Mouse (Mus musculus): Measurements from ENCODE around the gene Lingo1. TPM values are rescaled to one million over a fixed set of nuclear protein-coding genes. Genes with fewer than 3 reads are reported as not detected.

Gene Lingo1
- total and polyA plus RNA-seq, 3 experiments = not detected

DNA sequence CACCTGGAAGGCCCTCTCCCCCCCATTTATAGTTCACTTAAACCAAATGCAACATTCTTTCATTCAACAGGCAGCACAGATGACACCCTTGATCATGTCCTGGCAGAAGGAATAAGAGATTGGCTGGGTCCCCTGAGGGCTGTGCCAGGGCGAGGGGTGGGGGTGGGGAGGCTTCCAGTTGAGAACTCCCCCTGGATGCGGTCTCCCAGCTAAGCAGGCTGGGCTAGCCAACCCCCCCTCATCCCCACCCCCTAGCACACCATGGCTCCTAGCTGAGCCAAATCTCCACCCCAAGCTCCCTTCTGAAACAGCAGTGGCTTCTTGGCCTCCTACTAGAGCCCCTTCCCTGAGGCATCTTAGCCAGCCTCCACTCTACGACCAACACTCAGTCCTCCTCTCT lies 133.9 kb downstream of the Lingo1 start:
- dilution Hi-C loops (cut with MboI; ENCODE audit: extremely low pct_ligation_motif_present, extremely low pct_unique_long_range_greater_than_20kb, low sequenced_read_pairs) (no loop called here), in situ Hi-C loops (cut with MboI; ENCODE audit: low pct_ligation_motif_present, low pct_unique_long_range_greater_than_20kb, low sequenced_read_pairs) (no loop called here)

GRCm38 (mm10) chr9:56661217-56661840 lies 134.9 kb downstream of the Lingo1 start:
- TF ChIP-seq BHLHE40 (IDR thresholded peaks at IDR 0.05; ENCODE audit: low read depth, low read length) = no peak
- no peak for TF ChIP-seq MEF2A (IDR thresholded peaks at IDR 0.05; ENCODE audit: borderline replicate concordance, low read depth, low read length)
- TF ChIP-seq RCOR1 (conservative IDR thresholded peaks at IDR 0.05; ENCODE audit: low read depth, low read length) = no peak
- TF ChIP-seq TCF12 (IDR thresholded peaks at IDR 0.05; ENCODE audit: low read depth, low read length) = no peak
- no peak for TF ChIP-seq UBTF (IDR thresholded peaks at IDR 0.05; ENCODE audit: low read depth, low read length)
- no peak for TF ChIP-seq HCFC1 (IDR thresholded peaks at IDR 0.05; ENCODE audit: low read depth, low read length)
- no peak for TF ChIP-seq USF2 (conservative IDR thresholded peaks at IDR 0.05; ENCODE audit: low read depth, low read length)
- TF ChIP-seq MYC (IDR thresholded peaks at IDR 0.05; ENCODE audit: low read depth, low read length) = no peak
- no peak for TF ChIP-seq JUND (conservative IDR thresholded peaks at IDR 0.05; ENCODE audit: low read depth, low read length)
- TF ChIP-seq ETS1 (conservative IDR thresholded peaks at IDR 0.05; ENCODE audit: low read depth, low read length) = no peak
- TF ChIP-seq CHD1 (IDR thresholded peaks at IDR 0.05; ENCODE audit: low read depth, low read length) = no peak
- no peak for TF ChIP-seq ZKSCAN1 (IDR thresholded peaks at IDR 0.05; ENCODE audit: borderline replicate concordance, low read depth, low read length)
- TF ChIP-seq RAD21 (IDR thresholded peaks at IDR 0.05; ENCODE audit: low read depth, low read length) = no peak
- no peak for TF ChIP-seq NRF1 (IDR thresholded peaks at IDR 0.05; ENCODE audit: low read depth, low read length)
- TF ChIP-seq GABPA (IDR thresholded peaks at IDR 0.05; ENCODE audit: insufficient replicate concordance, low read depth, low read length) = no peak
- no peak for TF ChIP-seq PAX5 (IDR thresholded peaks at IDR 0.05; ENCODE audit: low read length)
- TF ChIP-seq USF1 (IDR thresholded peaks at IDR 0.05; ENCODE audit: low read depth, low read length) = no peak
- no peak for TF ChIP-seq POLR2AphosphoS2 (IDR thresholded peaks at IDR 0.05; ENCODE audit: low read depth, low read length)
- Histone ChIP-seq H3K79me2 (replicated peaks; ENCODE audit: control insufficient read depth, extremely low read depth, insufficient read depth, poor library complexity, severe bottlenecking) (no peaks in the 10 kb centered on the region), H3K9ac (ENCODE audit: insufficient read depth, low read depth) (no peak overlapping the region), H3K4me1 (ENCODE audit: control insufficient read depth in 1 of 2, insufficient read depth in 2 of 2) (no peaks in the 10 kb centered on the region), H3K4me3 (replicated peaks in 1 of 3; ENCODE audit: low read depth in 2 of 3, low read length in 2 of 3, poor library complexity in 1 of 3) (no peak overlapping the region), H3K4me2 (ENCODE audit: insufficient read depth, low read depth, poor library complexity, severe bottlenecking) (no peak overlapping the region), H3K36me3 (replicated peaks in 1 of 2; ENCODE audit: control insufficient read depth in 1 of 2, insufficient read depth in 1 of 2, low read length in 1 of 2) (no peaks in the 10 kb centered on the region), H3K27me3 (replicated peaks) (peaks cover 99% of the 10 kb centered on the region), H3K27ac (ENCODE audit: insufficient read depth, low read depth) (no peak overlapping the region), H3K9me3 (replicated peaks; ENCODE audit: low read length) (no peaks in the 10 kb centered on the region)
- dilution Hi-C loops (cut with MboI; ENCODE audit: extremely low pct_ligation_motif_present, extremely low pct_unique_long_range_greater_than_20kb, low sequenced_read_pairs) (no loop called here), in situ Hi-C loops (cut with MboI; ENCODE audit: low pct_ligation_motif_present, low pct_unique_long_range_greater_than_20kb, low sequenced_read_pairs) (no loop called here)
- DNase-seq (ENCODE audit: extremely low read depth) = no peak

More for the DNA sequence above, 133.9 kb downstream of the Lingo1 start:
- Histone ChIP-seq H3K27ac (ENCODE audit: insufficient read depth, low read depth) (no peak overlapping the region), H3K4me3 (replicated peaks in 1 of 3; ENCODE audit: low read depth in 2 of 3, low read length in 2 of 3, poor library complexity in 1 of 3) (no peak overlapping the region), H3K4me2 (ENCODE audit: insufficient read depth, low read depth, poor library complexity, severe bottlenecking) (no peak overlapping the region), H3K27me3 (replicated peaks) (peaks cover 98% of the 10 kb centered on the region), H3K9me3 (replicated peaks; ENCODE audit: low read length) (no peaks in the 10 kb centered on the region), H3K79me2 (replicated peaks; ENCODE audit: control insufficient read depth, extremely low read depth, insufficient read depth, poor library complexity, severe bottlenecking) (no peaks in the 10 kb centered on the region), H3K4me1 (ENCODE audit: control insufficient read depth in 1 of 2, insufficient read depth in 2 of 2) (no peaks in the 10 kb centered on the region), H3K9ac (ENCODE audit: insufficient read depth, low read depth) (no peak overlapping the region), H3K36me3 (replicated peaks in 1 of 2; ENCODE audit: control insufficient read depth in 1 of 2, insufficient read depth in 1 of 2, low read length in 1 of 2) (no peaks in the 10 kb centered on the region)
- no peak for DNase-seq (ENCODE audit: extremely low read depth)
- TF ChIP-seq MAX (IDR thresholded peaks at IDR 0.05; ENCODE audit: low read length) (no peak), ELF1 (IDR thresholded peaks at IDR 0.05; ENCODE audit: low read depth, low read length) (no peak), JUND (conservative IDR thresholded peaks at IDR 0.05; ENCODE audit: low read depth, low read length) (no peak), USF2 (conservative IDR thresholded peaks at IDR 0.05; ENCODE audit: low read depth, low read length) (no peak), JUN (IDR thresholded peaks at IDR 0.05; ENCODE audit: insufficient read depth, low read depth, low read length) (no peak), ETS1 (conservative IDR thresholded peaks at IDR 0.05; ENCODE audit: low read depth, low read length) (no peak), ZC3H11A (IDR thresholded peaks at IDR 0.05; ENCODE audit: low read depth, low read length) (no peak), TCF12 (IDR thresholded peaks at IDR 0.05; ENCODE audit: low read depth, low read length) (no peak), NELFE (IDR thresholded peaks at IDR 0.05; ENCODE audit: low read depth, low read length) (no peak)
